Mouse (Mus musculus) brown adipose tissue, adult 24 weeks (tissue): ENCODE measurements around the gene Mdh2. TPM values are rescaled to one million over a fixed set of nuclear protein-coding genes. Genes with fewer than 3 reads are reported as not detected.
A peak's percentile ranks its signal among the peaks of the same experiment; 100 is the strongest.

Experiments used
- H3K27ac ChIP-seq: fragments of 200-500 bp; replicated peaks from 2 replicates; pipeline ENCODE4 v1.5.1; 2012; ENCODE audit warnings: low read depth, mild to moderate bottlenecking, low read length
- H3K4me1 ChIP-seq: fragments of 200-500 bp; 2 replicates; pipeline ENCODE4 v1.6.1; 2012; ENCODE audit warnings: low read length, mixed read lengths; ENCODE audit not compliant: control insufficient read depth, insufficient read depth, insufficient read length
- H3K4me3 ChIP-seq: fragments of 200-500 bp; 2 replicates; pipeline ENCODE4 v1.5.1; 2012; ENCODE audit warnings: low read depth, mild to moderate bottlenecking, low read length, moderate library complexity; ENCODE audit not compliant: insufficient read depth
- polyA plus RNA-seq: library from polyadenylated mRNA; stranded (reverse); fragments of >200 nt; gene quantifications from 2 replicates; pipeline ENCODE4 v1.2.4, GENCODE M21; 2012; ENCODE audit not compliant: missing spikeins, insufficient read depth, insufficient read length

The Mdh2 gene
- polyA plus RNA-seq, 1 experiment, result 1,985 TPM

- H3K27ac ChIP-seq, result peak overlapping the region; percentile 87
- no peaks in the 10 kb centered on the region; the same call in 1 of the 2 replicates for H3K4me1 ChIP-seq
- peak overlapping the region; percentile 57 for H3K4me3 ChIP-seq
Measured at GRCm38 (mm10) chr5:135744742-135745141, 33.5 kb upstream of the Mdh2 start.

- no peak overlapping the region for H3K4me3 ChIP-seq
- H3K27ac ChIP-seq, result no peak overlapping the region
- no peaks in the 10 kb centered on the region for H3K4me1 ChIP-seq
Measured at GRCm38 (mm10) chr5:135751041-135751440, 27.2 kb upstream of the Mdh2 start.

DNA sequence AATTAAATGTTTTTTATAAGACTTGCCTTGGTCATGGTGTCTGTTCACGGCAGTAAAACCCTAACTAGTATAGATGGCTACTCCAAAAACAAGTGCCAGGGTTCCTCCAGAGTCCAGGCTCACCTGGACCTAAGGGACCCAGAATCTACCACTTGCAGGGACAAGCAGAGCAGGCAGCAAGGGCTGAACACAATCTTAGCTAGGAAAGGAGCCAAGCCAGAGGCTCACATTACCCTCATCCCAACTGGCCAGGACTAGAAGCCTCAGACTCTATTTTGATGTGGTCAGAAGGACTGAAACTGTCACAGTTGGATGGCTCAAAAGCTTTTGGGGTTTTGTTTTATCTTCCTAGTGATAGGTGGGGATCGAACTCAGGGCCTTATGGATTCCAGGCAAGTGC lies 26.7 kb upstream of the Mdh2 start:
- Histone ChIP-seq H3K4me1 (no peaks in the 10 kb centered on the region), H3K27ac (no peak overlapping the region), H3K4me3 (no peak overlapping the region)

GRCm38 (mm10) chr5:135761881-135762280 lies 16.4 kb upstream of the Mdh2 start:
- H3K4me1 ChIP-seq, result peaks cover 2% of the 10 kb centered on the region; the same call in 1 of the 2 replicates
- H3K4me3 ChIP-seq, result no peak overlapping the region
- peak overlapping the region; percentile 97 for H3K27ac ChIP-seq

DNA sequence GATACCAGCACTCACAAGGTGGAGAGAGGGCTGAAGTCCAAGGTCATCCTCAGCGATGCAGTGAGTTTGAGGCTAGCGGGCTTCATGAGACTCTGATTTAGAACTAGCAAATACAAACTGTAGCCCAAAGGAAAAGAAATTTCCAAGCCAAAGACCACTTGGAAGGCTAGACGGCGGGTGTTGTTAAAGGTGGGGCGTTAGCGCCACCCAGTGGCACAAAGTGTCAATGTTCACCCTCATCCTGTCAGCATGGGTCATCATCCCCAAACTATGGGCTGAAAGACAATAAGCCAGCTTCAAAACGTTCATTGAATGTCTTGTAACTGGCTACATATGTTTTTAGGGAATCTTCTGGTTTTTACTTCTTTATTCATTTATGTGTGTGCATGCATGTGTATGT lies 14.8 kb upstream of the Mdh2 start:
- Histone ChIP-seq H3K4me1 (peaks cover 2% of the 10 kb centered on the region; the same call in 1 of the 2 replicates), H3K27ac (no peak overlapping the region), H3K4me3 (no peak overlapping the region)

DNA sequence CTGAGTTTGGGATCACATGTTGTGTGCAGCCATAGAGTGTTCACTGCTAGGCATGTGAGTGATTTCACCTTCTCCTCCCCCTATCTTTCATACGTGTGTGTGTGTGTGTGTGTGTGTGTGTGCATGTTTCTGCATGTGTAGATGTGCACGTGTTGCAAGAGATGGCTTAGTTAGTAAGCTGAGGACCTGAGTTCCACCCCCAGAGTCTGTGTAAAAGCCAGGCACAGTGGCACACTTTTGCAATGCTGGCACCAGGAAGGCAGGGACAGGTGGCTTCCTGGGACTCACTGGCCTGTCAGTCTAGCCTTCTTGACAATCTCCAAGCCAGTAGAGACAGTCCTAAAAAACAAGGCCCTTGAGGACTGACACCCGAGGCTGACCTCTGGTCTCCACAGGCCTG lies 13.3 kb upstream of the Mdh2 start:
- Histone ChIP-seq H3K4me1 (peaks cover 2% of the 10 kb centered on the region; the same call in 1 of the 2 replicates), H3K4me3 (no peak overlapping the region), H3K27ac (no peak overlapping the region)

DNA sequence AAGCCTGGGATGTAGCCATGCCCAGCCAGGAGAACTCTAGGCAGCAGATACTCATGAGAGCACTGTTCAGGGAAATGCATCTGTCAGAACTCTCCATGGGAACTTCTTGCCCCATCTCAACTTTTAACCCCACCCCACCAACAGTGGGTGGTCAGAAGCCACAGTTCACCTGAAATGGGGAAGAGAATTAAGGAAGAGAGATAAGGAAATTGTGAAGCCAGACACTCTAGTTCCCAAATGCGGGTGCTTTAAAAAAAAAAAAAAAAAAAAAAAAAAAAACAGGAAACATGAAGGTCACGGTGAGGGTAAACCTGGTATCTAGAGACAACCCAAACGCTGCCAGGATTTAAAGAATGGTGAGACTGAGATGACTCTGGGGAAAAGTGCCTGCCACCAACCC lies 5.8 kb upstream of the Mdh2 start:
- H3K27ac ChIP-seq, result no peak overlapping the region
- H3K4me1 ChIP-seq, result peaks cover 4% of the 10 kb centered on the region
- H3K4me3 ChIP-seq, result no peak overlapping the region

- H3K4me3 ChIP-seq, result no peak overlapping the region; the same call in 1 of the 2 replicates
- peaks cover 16% of the 10 kb centered on the region for H3K4me1 ChIP-seq
- H3K27ac ChIP-seq, result no peak overlapping the region
Measured at GRCm38 (mm10) chr5:135776546-135776945, 1.7 kb upstream of the Mdh2 start.

DNA sequence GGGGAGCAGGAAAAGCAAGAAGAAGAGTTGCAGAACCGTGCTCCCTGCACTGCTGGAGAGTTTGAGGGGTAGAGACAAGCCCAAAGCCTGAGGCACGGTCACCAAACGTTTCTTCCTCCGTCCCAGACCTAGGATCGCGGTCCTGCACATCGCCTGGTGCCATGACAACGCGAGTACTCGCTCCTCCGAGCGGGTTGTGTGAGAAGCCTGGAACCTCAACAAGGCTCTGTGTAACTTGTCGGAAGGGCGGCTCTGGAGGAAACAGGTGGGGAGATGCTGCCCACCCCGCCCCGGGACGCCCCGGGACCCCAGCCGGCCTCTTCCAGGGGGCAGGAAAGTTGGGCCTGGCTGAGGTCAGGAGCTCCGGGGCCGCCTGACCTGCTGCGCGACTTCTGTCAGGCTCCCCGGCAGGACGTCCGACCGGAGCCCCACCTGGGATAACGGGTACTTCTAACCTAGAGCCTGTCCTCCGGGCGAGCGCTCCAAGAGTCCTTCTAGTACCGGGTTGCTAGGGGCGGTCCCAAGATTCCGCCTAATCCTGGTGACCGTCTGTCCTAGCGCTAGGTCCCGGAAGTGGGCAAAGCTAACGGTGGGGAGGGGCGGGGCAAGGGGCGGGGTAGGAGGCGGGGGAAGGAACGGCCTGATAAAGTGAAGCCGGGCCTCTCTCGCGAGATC lies 347 bp upstream of the Mdh2 start, which contains the start of gene Styxl1:
Styxl1 (minus strand) TSS at position 590 of the 675 bp plus-strand sequence.
- peak within 1 kb of the TSS; percentile 93 for H3K27ac ChIP-seq
- H3K4me1 ChIP-seq, result peaks cover 16% of the 10 kb centered on the region
- peak within 1 kb of the TSS; percentile 93 for H3K4me3 ChIP-seq

GRCm38 (mm10) chr5:135780331-135780730 lies 2.1 kb downstream of the Mdh2 start:
- Histone ChIP-seq H3K4me1 (peaks cover 14% of the 10 kb centered on the region), H3K27ac (no peak overlapping the region), H3K4me3 (peak overlapping the region; percentile 47)

DNA sequence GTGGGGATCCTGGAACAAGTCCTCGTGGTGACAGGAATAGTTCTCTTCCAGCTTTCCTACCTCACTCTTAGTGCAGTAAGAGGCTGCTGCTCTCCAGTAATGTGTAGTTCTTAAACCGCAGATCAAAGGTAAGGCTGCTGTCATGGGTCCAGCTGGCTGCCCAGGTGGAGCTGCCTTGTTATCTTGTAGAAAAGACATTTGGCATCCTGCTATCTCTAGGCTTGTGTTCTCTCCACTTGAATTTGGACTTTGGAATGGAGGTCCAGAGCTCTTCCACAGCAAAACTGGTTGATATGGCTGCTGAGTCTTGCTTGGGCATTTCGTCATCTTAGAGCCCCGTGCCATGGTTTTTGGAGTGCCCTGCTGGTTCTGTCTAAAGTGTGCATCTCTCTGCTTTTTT lies 4.6 kb downstream of the Mdh2 start:
- Histone ChIP-seq H3K27ac (no peak overlapping the region), H3K4me1 (0 out of 2 replicates have a peak, but pooled peaks cover 10% of the 10 kb centered on the region), H3K4me3 (no peak overlapping the region)

DNA sequence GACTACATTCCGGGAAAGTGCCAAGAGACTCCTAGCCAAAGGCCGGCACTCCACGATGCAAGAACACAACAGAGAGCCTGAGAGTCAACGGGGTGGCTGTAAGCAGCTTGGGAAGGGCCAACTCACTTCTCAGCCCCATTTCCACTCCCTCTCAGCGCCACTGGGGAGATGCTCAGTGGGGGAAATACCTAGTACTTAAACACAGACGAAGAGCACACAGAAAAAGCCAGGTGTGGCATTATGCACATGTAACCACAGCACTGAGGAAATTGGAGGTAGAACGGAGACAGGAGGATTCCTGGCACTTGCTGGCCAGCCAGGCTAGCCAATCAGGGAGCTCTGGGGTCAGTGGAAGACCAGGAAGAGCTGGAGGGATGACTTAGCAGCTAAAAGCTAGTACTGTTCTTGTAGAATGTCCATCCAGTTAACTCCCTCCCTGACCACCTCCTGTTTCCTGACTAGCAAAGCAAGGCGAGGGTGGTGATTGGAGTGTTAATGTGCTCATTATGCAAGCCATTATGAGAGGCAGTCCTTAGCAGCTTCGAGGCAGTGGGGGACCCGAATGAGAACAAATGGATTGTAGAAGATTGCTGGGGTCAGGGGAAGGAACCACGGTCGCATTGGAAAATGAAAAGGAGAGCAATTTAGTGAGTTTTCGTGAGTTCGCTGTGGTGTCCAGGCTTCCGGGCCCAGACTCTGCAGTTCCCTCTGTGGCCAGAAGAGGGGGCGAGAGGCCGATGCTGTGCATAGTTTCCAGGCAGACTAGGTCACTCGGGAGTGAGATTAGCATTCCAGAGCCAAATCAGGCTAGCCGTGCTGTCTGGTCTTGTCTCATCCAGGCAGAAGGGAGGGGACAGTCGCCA lies 15.9 kb downstream of the Mdh2 start:
- H3K4me3 ChIP-seq, result peak overlapping the region; percentile 67
- H3K27ac ChIP-seq, result peak overlapping the region; percentile 51; the same call in 1 of the 2 replicates
- H3K4me1 ChIP-seq, result no peaks in the 10 kb centered on the region

DNA sequence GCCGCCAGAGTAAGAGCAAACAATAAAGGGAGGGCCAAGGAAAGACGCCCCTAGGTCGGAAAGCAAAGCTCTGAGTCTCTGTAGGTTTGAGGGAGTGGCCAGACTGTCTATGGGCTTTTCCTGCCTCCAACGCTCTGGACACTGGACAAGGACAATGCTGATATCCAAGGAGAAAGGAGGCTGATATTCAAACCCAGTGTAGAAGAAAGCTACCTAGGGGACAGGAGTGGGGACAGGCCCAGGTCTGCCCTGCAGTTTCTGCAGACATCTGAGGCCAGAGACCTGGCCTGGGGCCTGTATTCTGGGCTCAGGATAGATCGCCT lies 16.5 kb downstream of the Mdh2 start:
- Histone ChIP-seq H3K27ac (no peak overlapping the region), H3K4me3 (no peak overlapping the region; the same call in 1 of the 2 replicates), H3K4me1 (no peaks in the 10 kb centered on the region)

GRCm38 (mm10) chr5:135799746-135800145 lies 21.5 kb downstream of the Mdh2 start:
- H3K27ac ChIP-seq, result no peak overlapping the region
- H3K4me3 ChIP-seq, result no peak overlapping the region
- H3K4me1 ChIP-seq, result no peaks in the 10 kb centered on the region

- no peak overlapping the region for H3K4me3 ChIP-seq
- no peak overlapping the region for H3K27ac ChIP-seq
- H3K4me1 ChIP-seq, result no peaks in the 10 kb centered on the region
Measured at GRCm38 (mm10) chr5:135800927-135801326, 22.6 kb downstream of the Mdh2 start.
